Mouse (Mus musculus) lung, postnatal 0 days (tissue): ENCODE measurements around the gene Atp4b. TPM values are rescaled to one million over a fixed set of nuclear protein-coding genes. Genes with fewer than 3 reads are reported as not detected.
"Not testable (repeated sequence)": the region's sequence is repeated elsewhere in the genome, so short reads cannot be mapped to it uniquely, and the experiment has no call there.

Experiments used
- ATAC-seq: fragments of 200-750 bp; cut with Nextera tagmentation; 2 replicates; pipeline ENCODE4 v1.8.0; 2017; ENCODE audit warnings: moderate library complexity
- DNase-seq: peaks from one replicate; pipeline ENCODE4 v3.0.0-alpha.2; 2016; ENCODE audit warnings: low spot score
- H3K27ac ChIP-seq: fragments of 300-500 bp; sonication (generic); 2 replicates; pipeline ENCODE4 v1.5.1; 2014; ENCODE audit warnings: antibody characterized with exemption, mild to moderate bottlenecking, low read length, mixed read lengths
- H3K27me3 ChIP-seq: fragments of 300-500 bp; sonication (generic); replicated peaks from 2 replicates; pipeline ENCODE4 v1.6.1; 2014; ENCODE audit warnings: low read length, mixed read lengths; ENCODE audit not compliant: insufficient read depth
- H3K36me3 ChIP-seq: fragments of 300-500 bp; sonication (generic); 2 replicates; pipeline ENCODE4 v1.6.1; 2014; ENCODE audit warnings: low read length, mixed read lengths; ENCODE audit not compliant: insufficient read depth
- H3K4me1 ChIP-seq: fragments of 300-500 bp; sonication (generic); 2 replicates; pipeline ENCODE4 v1.6.1; 2014; ENCODE audit warnings: antibody characterized with exemption, low read depth, low read length, mixed read lengths; ENCODE audit not compliant: insufficient read depth
- H3K4me2 ChIP-seq: fragments of 300-500 bp; sonication (generic); replicated peaks from 2 replicates; pipeline ENCODE4 v1.6.1; 2014; ENCODE audit warnings: low read depth, mild to moderate bottlenecking, low read length, moderate library complexity, mixed read lengths
- H3K4me3 ChIP-seq: fragments of 300-500 bp; sonication (generic); 2 replicates; pipeline ENCODE4 v1.5.1; 2014; ENCODE audit warnings: low read depth, low read length
- H3K9ac ChIP-seq: fragments of 300-500 bp; sonication (generic); replicated peaks from 2 replicates; pipeline ENCODE4 v1.6.1; 2014; ENCODE audit warnings: low read depth, mild to moderate bottlenecking
- H3K9me3 ChIP-seq: fragments of 300-500 bp; sonication (generic); 2 replicates; pipeline ENCODE4 v1.6.1; 2016; ENCODE audit warnings: low read length, mixed read lengths
- CTCF ChIP-seq: IDR thresholded peaks from 2 replicates; pipeline ENCODE4 v1.5.1; 2016; ENCODE audit warnings: antibody characterized with exemption, mild to moderate bottlenecking
- EP300 ChIP-seq: IDR thresholded peaks from 2 replicates; pipeline ENCODE4 v1.6.1; 2016; ENCODE audit warnings: antibody characterized with exemption, mild to moderate bottlenecking, control low read depth
- WGBS: fragments of 180-500 bp; shearing (Covaris S2); extraction: QIAGEN DNeasy Blood & Tissue Kit; methylation state at CpG from one replicate; pipeline ENCODE4 v1.1.7; 2014; 5-methylcytosine and 5-hydroxymethylcytosine counted together
- polyA plus RNA-seq: library from polyadenylated mRNA; unstranded; fragments of >200 nt; fragmentation: Nextera tagmentation; extraction: Ambion mirVana; gene quantifications from 2 replicates; pipeline ENCODE4 v1.2.1, GENCODE M21; 2015

Gene Atp4b
- polyA plus RNA-seq, 1 experiment from 2014 or later: not detected

GRCm38 (mm10) chr8:13340650-13341049 is 56.0 kb downstream of the Atp4b start:
- no peak for DNase-seq
- Histone ChIP-seq H3K4me1 (no peaks in the 10 kb centered on the region; the same call in 1 of the 2 replicates), H3K4me2 (no peak overlapping the region), H3K27ac (no peak overlapping the region), H3K9ac (no peak overlapping the region), H3K9me3 (no peaks in the 10 kb centered on the region), H3K27me3 (no peaks in the 10 kb centered on the region), H3K36me3 (no peaks in the 10 kb centered on the region), H3K4me3 (no peak overlapping the region)
- ATAC-seq: no peak
- WGBS: 85% methylated on average over 8 of the region's 8 CpGs
- no peak for TF ChIP-seq CTCF
- no peak for TF ChIP-seq EP300

- H3K27me3 ChIP-seq: no peaks in the 10 kb centered on the region
- ATAC-seq: no peak
- no peaks in the 10 kb centered on the region for H3K36me3 ChIP-seq
- TF ChIP-seq EP300 (no peak), CTCF (no peak)
- no peak for DNase-seq
- peak overlapping the region; percentile 71; the same call in 1 of the 2 replicates for H3K4me3 ChIP-seq
- no peak overlapping the region for H3K9ac ChIP-seq
- peak overlapping the region; percentile 99 for H3K4me2 ChIP-seq
- WGBS: 6% methylated on average over 11 of the region's 11 CpGs
- H3K9me3 ChIP-seq: no peaks in the 10 kb centered on the region
- no peak overlapping the region for H3K27ac ChIP-seq
- no peaks in the 10 kb centered on the region; the same call in 1 of the 2 replicates for H3K4me1 ChIP-seq
Measured at GRCm38 (mm10) chr8:13339646-13339990, 57.0 kb downstream of the Atp4b start.

- no peaks in the 10 kb centered on the region for H3K27me3 ChIP-seq
- no peak overlapping the region for H3K27ac ChIP-seq
- H3K9me3 ChIP-seq: no peaks in the 10 kb centered on the region
- ATAC-seq (peak; percentile 52), DNase-seq (peak; percentile 43)
- peak overlapping the region; percentile 99 for H3K4me2 ChIP-seq
- peak overlapping the region; percentile 52 for H3K9ac ChIP-seq
- H3K36me3 ChIP-seq: no peaks in the 10 kb centered on the region
- 2% methylated on average over 28 of the region's 70 CpGs for WGBS
- H3K4me1 ChIP-seq: no peaks in the 10 kb centered on the region; the same call in 1 of the 2 replicates
- peak overlapping the region; percentile 71 for H3K4me3 ChIP-seq
- no peak for TF ChIP-seq EP300
Measured at GRCm38 (mm10) chr8:13338901-13339645, 57.6 kb downstream of the Atp4b start.

- Histone ChIP-seq H3K27me3 (no peaks in the 10 kb centered on the region), H3K4me2 (peak within 1 kb of the TSS; percentile 99), H3K4me3 (peak within 1 kb of the TSS; percentile 71), H3K27ac (no peak within 1 kb of the TSS), H3K36me3 (no peaks in the 10 kb centered on the region), H3K9ac (peak within 1 kb of the TSS; percentile 52), H3K4me1 (no peaks in the 10 kb centered on the region; the same call in 1 of the 2 replicates), H3K9me3 (no peaks in the 10 kb centered on the region)
- ATAC-seq (peak; percentile 95), DNase-seq (peak; percentile 90)
- no peak for TF ChIP-seq CTCF
- no peak for TF ChIP-seq EP300
- WGBS: under 1% methylated on average over 14 of the region's 72 CpGs
Measured at GRCm38 (mm10) chr8:13338255-13338860, 58.3 kb downstream of the Atp4b start, which contains the start of gene Tfdp1. Gene Tfdp1, plus strand, starts transcription at chr8:13338751.

DNA sequence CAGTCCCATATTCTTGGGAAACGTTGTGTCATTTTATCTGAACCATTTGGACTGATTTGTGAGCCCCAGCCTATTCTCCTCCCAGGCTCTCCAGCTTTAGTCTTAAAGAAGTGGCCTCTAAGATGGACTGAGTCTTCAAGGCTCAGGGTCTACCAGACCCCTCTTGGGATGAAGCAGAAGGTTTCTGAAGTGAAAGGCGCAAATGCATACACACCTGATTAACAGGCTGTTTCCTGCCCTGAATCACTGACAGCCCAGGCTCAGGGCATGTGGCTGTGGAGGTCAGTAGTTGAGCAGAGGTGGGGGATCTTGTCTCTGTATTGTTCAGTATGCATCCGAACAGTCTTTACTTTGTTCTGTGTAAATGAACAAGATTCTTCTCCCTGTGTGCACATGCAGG is 58.9 kb downstream of the Atp4b start:
- H3K9me3 ChIP-seq: no peaks in the 10 kb centered on the region
- H3K9ac ChIP-seq: no peak overlapping the region
- H3K4me2 ChIP-seq: no peak overlapping the region; the same call in 1 of the 2 replicates
- H3K36me3 ChIP-seq: no peaks in the 10 kb centered on the region
- no peaks in the 10 kb centered on the region for H3K27me3 ChIP-seq
- ATAC-seq (no peak), DNase-seq (no peak)
- no peaks in the 10 kb centered on the region; the same call in 1 of the 2 replicates for H3K4me1 ChIP-seq
- no peak overlapping the region for H3K4me3 ChIP-seq
- 49% methylated on average over 3 of the region's 3 CpGs for WGBS
- TF ChIP-seq CTCF: no peak
- no peak for TF ChIP-seq EP300
- H3K27ac ChIP-seq: no peak overlapping the region

GRCm38 (mm10) chr8:13337245-13337644 is 59.4 kb downstream of the Atp4b start:
- peak; percentile 35 for DNase-seq
- H3K4me1 ChIP-seq, H3K36me3 ChIP-seq, H3K27me3 ChIP-seq, H3K4me3 ChIP-seq, H3K4me2 ChIP-seq, H3K27ac ChIP-seq, H3K9ac ChIP-seq, ATAC-seq, H3K9me3 ChIP-seq: not testable (repeated sequence)
- WGBS: 70% methylated on average over 6 of the region's 6 CpGs

Other genes with a start within 250 kb of the Atp4b start
- gene Lamp1, start 237.7 kb downstream of the Atp4b start, polyA plus RNA-seq: 508 and 522 TPM in 2 replicates
- gene Grtp1, start 196.2 kb downstream of the Atp4b start, polyA plus RNA-seq: 2.0 and 2.5 TPM in 2 replicates
- 0.93 and 1.0 TPM in 2 replicates for gene Adprhl1, start 142.7 kb downstream of the Atp4b start, polyA plus RNA-seq
- gene Dcun1d2, start 108.7 kb downstream of the Atp4b start, polyA plus RNA-seq: 14.5 TPM in 2 replicates
- 26.1 and 30.3 TPM in 2 replicates for gene Tmco3, start 108.6 kb downstream of the Atp4b start, polyA plus RNA-seq
- gene Tfdp1, start 58.1 kb downstream of the Atp4b start, polyA plus RNA-seq: 45.4 and 50.2 TPM in 2 replicates
- gene Grk1, start 8.3 kb upstream of the Atp4b start, polyA plus RNA-seq: not detected in 2 replicates
- gene Tmem255b, start 38.4 kb upstream of the Atp4b start, polyA plus RNA-seq: 0.57 and 1.2 TPM in 2 replicates
- 177 and 201 TPM in 2 replicates for gene Gas6, start 97.7 kb upstream of the Atp4b start, polyA plus RNA-seq
- not detected in 2 replicates for gene 1700029H14Rik, start 165.6 kb upstream of the Atp4b start, polyA plus RNA-seq